Mouse (Mus musculus): ENCODE results near the gene Mfn1. TPM values are rescaled to one million over a fixed set of nuclear protein-coding genes. Genes with fewer than 3 reads are reported as not detected.

Gene Mfn1
- total RNA-seq, 4 experiments from 2014 or later = 93.5 to 111 (median 104) TPM

GRCm38 (mm10) chr3:32611606-32612170, 82.4 kb downstream of the Mfn1 start:
- no peak for DNase-seq (ENCODE audit: low spot score in 2 of 2)

- DNase-seq (ENCODE audit: low spot score in 2 of 2) = no peak
Observed at GRCm38 (mm10) chr3:32614786-32615185, 85.5 kb downstream of the Mfn1 start.

DNA sequence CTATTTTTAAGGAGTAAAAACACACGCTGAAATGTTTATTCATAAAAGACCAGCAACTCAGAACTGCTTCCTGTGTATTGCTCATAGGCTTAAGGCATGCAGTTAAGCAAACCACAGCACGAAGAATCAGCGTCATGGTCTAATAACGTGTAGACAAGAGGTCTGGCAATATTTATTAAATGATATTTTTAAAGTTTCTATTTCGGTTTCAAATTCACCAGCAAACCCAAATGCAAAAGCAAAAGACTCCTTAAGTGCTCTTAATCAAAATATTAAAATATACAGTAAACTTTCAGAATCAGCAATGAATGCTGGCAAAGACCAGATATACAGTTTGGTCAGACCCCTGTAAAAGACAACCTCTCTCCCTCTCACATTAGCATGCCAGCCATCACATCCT, 86.1 kb downstream of the Mfn1 start:
- DNase-seq (ENCODE audit: low spot score in 2 of 2) = no peak

DNA sequence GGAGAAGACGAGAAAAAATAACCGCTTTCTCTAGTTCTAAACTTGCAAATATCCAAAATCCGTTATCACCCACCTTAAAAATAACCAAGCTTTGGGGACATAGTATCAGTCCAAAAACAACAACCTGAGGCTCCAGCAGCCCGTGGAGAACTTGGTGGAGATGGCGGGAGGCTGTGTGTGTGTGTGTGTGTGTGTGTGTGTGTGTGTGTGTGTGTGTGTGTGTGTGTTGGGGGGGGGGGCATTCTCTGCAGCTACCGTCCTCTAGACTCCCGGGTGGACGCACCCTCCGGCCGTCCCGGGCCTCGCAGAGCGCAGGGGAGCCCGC, 86.7 kb downstream of the Mfn1 start:
- DNase-seq (ENCODE audit: low spot score in 2 of 2) = no peak

- no peak for DNase-seq (ENCODE audit: low spot score in 2 of 2)
Observed at GRCm38 (mm10) chr3:32616331-32617052, 87.2 kb downstream of the Mfn1 start, which contains the start of gene Gnb4. TSS of gene Gnb4 (minus strand) at chr3:32616585.

GRCm38 (mm10) chr3:32617053-32617642, 87.9 kb downstream of the Mfn1 start:
- no peak for DNase-seq (ENCODE audit: low spot score in 2 of 2)

DNA sequence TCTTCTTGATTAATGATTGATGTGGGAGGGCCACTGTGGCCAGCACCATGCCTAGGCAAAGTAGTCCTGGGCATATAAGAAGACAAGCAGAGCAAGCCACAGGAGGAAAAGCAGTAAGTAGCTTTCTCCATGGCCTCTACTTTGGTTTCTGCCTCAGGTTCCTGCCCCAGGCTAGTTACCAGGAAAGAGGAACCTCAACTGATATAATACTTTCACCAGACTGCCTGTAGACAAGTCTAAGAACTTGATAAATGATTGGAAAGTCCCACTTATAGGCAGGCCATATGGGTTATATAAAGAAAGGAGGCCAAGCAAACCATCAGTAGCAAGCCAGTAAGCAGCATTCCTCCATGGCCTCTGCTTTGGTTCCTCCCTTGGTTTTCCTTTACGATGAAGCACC, 92.4 kb downstream of the Mfn1 start:
- DNase-seq (ENCODE audit: low spot score in 2 of 2) = no peak

DNA sequence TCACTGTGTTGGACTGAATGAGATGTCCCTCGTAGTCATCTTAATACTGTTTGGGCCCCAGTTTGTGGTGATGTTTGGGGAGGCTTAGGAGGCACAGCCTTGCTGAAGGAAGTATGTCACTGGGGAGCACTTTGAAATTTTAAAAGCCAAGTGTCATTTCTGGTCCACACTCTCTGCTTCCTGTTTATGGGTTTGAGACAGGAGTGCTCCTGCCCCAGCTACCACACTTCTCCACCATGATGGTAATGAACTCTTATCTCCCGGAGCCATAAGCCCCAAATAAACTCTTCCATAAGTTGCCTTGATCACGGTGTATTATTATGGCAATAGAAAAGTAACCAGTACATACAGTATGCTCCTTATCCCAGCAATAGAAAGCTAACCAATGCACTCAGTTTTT, 92.8 kb downstream of the Mfn1 start:
- no peak for DNase-seq (ENCODE audit: low spot score in 2 of 2)

- DNase-seq (ENCODE audit: low spot score in 2 of 2) = no peak
Observed at GRCm38 (mm10) chr3:32628141-32628540, 98.9 kb downstream of the Mfn1 start.

Other genes starting within 250 kb of the Mfn1 start
- gene Zmat3, start 163.5 kb upstream of the Mfn1 start, total RNA-seq (2022) = 10 to 100 TPM; 67.5 to 74.8 (median 70.6) TPM
- gene Pik3ca, start 131.8 kb upstream of the Mfn1 start, total RNA-seq (2022) = 10 to 100 TPM; 59.1 to 68.3 (median 61.0) TPM
- under 1 TPM; 0.37 to 0.82 (median 0.53) TPM for gene Kcnmb3, start 37.2 kb upstream of the Mfn1 start, total RNA-seq (2022)
- gene Zfp639, start 19.2 kb upstream of the Mfn1 start, total RNA-seq (2022) = 10 to 100 TPM; 35.3 to 42.7 (median 39.7) TPM
- gene Gnb4, start 87.1 kb downstream of the Mfn1 start, total RNA-seq (2022) = 10 to 100 TPM; 25.6 to 41.5 (median 36.0) TPM
- gene Actl6a, start 176.8 kb downstream of the Mfn1 start, total RNA-seq (2022) = 10 to 100 TPM; 14.7 to 22.6 (median 17.6) TPM
- gene Ndufb5, start 207.5 kb downstream of the Mfn1 start, total RNA-seq (2022) = 100 to 1,000 TPM; 205 to 223 (median 213) TPM
- gene Mrpl47, start 208.1 kb downstream of the Mfn1 start, total RNA-seq (2022) = 10 to 100 TPM; 17.3 to 22.8 (median 18.4) TPM

Measured in left cerebral cortex, adult 8-10 months (tissue).